Mouse (Mus musculus) cerebral cortex, adult 2 months (tissue): ENCODE measurements around the gene Gtf2a2.

Experiments used
- WGBS: fragments of 180-500 bp; shearing (Covaris S2); methylation state at CpG from one replicate; pipeline ENCODE4 v1.1.7; 2018; 5-methylcytosine and 5-hydroxymethylcytosine counted together

Gene Gtf2a2

GRCm38 (mm10) chr9:70069961-70070435 lies 57.6 kb downstream of the Gtf2a2 start:
- 76% methylated on average over 8 of the region's 8 CpGs for WGBS

- WGBS = 86% methylated on average over 8 of the region's 8 CpGs
Observed at GRCm38 (mm10) chr9:70072387-70072786, 60.0 kb downstream of the Gtf2a2 start.
